Mouse (Mus musculus) kidney, adult 2 months (tissue): ENCODE measurements at regions not wholly inside any gene's neighbourhood (a gene's known extent, or its start where the extent isn't known, plus 50 kb on each side); places are given as distances from the start of the nearest gene placed in this dataset.

ENCODE experiments used
- CTCF ChIP-seq: fragments of 200-500 bp; conservative IDR thresholded peaks from 2 replicates; pipeline ENCODE4 v1.5.1; 2011; ENCODE audit warnings: low read depth, mild to moderate bottlenecking, control low read depth, low read length, moderate library complexity, mixed read lengths; ENCODE audit not compliant: insufficient read depth, insufficient read length
- POLR2A ChIP-seq: fragments of 200-500 bp; IDR thresholded peaks from one replicate; pipeline ENCODE4 v1.6.1; 2011; ENCODE audit warnings: low read depth, low read length, control low read depth

DNA sequence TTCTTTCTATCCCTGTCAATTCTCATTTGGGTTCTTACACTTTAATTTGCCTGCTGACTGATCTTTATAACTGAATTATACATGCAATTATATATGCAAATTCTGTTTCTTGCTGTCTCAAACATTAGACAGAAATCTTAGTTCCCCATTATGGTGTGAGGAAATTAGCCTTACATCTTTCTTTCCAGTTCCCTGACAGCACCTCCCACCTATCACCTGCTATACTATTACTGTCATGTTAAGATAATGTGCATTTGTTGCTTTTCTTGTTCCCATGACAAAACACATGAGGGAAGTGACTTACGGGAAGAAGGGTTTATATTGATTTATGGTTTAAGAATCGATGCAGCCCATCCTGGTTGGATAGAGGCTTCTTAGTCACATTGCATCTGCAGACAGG, 246.0 kb downstream of the Hace1 start:
- no peak for TF ChIP-seq POLR2A
- TF ChIP-seq CTCF = no peak
